Mouse (Mus musculus) heart, postnatal 25 days (tissue): Measurements from ENCODE around the gene Tff1. TPM values are rescaled to one million over a fixed set of nuclear protein-coding genes. Genes with fewer than 3 reads are reported as not detected.

ENCODE experiments used
- DNase-seq: peaks from one replicate; pipeline ENCODE4 v3.0.0; 2022; ENCODE audit warnings: low spot score
- intact Hi-C: fragments of 180-260 bp; cut with DNase I; formaldehyde crosslinking; loops from one replicate; pipeline ENCODE4 v1.15.1; 2025
- total RNA-seq, 2 experiments: library from RNA; stranded (reverse); gene quantifications; 2 replicates each; pipeline ENCODE4 v1.2.3; 2021

The Tff1 gene
- total RNA-seq, 2 experiments from 2014 or later, result not detected

GRCm38 (mm10) chr17:31160291-31160690, 4.8 kb downstream of the Tff1 start:
- intact Hi-C loops, result no loop called here

GRCm38 (mm10) chr17:31157921-31158320, 7.2 kb downstream of the Tff1 start:
- DNase-seq, result no peak
- intact Hi-C loops, result no loop called here

More at GRCm38 (mm10) chr17:31160291-31160690, 4.8 kb downstream of the Tff1 start:
- no peak for DNase-seq

- intact Hi-C loops, result no loop called here
Measured at GRCm38 (mm10) chr17:31153785-31154184, 11.3 kb downstream of the Tff1 start.

GRCm38 (mm10) chr17:31152966-31153499, 12.0 kb downstream of the Tff1 start:
- intact Hi-C loops, result no loop called here
- DNase-seq, result no peak

More at GRCm38 (mm10) chr17:31153785-31154184, 11.3 kb downstream of the Tff1 start:
- DNase-seq, result no peak

GRCm38 (mm10) chr17:31152512-31152911, 12.6 kb downstream of the Tff1 start:
- DNase-seq, result no peak
- intact Hi-C loops, result no loop called here

- intact Hi-C loops, result no loop called here
- no peak for DNase-seq
Measured at GRCm38 (mm10) chr17:31145998-31146397, 19.1 kb downstream of the Tff1 start.

GRCm38 (mm10) chr17:31144040-31145037, 20.7 kb downstream of the Tff1 start, which contains the start of gene Tff2:
Gene Tff2 (minus strand): TSS chr17:31144282.
- DNase-seq, result no peak
- intact Hi-C loops, result loop anchor here (5.0 kb wide), 1 partner anchor 348 kb away; no protein-coding TSS in a partner anchor

GRCm38 (mm10) chr17:31142116-31142515, 23.0 kb downstream of the Tff1 start:
- intact Hi-C loops, result loop anchor here (5.0 kb wide), 1 partner anchor 350 kb away; no protein-coding TSS in a partner anchor
- no peak for DNase-seq

GRCm38 (mm10) chr17:31138398-31138797, 26.7 kb downstream of the Tff1 start:
- no peak for DNase-seq
- intact Hi-C loops, result loop anchor here (2.0 to 5.0 kb wide), 3 partner anchors 48 to 204 kb away; no protein-coding TSS in a partner anchor

GRCm38 (mm10) chr17:31136821-31137220, 28.3 kb downstream of the Tff1 start:
- no peak for DNase-seq
- intact Hi-C loops, result loop anchor here (5.0 kb wide), 1 partner anchor 205 kb away; no protein-coding TSS in a partner anchor

- DNase-seq, result no peak
- intact Hi-C loops, result loop anchor here (5.0 kb wide), 1 partner anchor 206 kb away; no protein-coding TSS in a partner anchor
Measured at GRCm38 (mm10) chr17:31136291-31136690, 28.8 kb downstream of the Tff1 start.

- intact Hi-C loops, result loop anchor here (5.0 kb wide), 1 partner anchor 207 kb away; no protein-coding TSS in a partner anchor
- no peak for DNase-seq
Measured at GRCm38 (mm10) chr17:31134913-31135312, 30.2 kb downstream of the Tff1 start.

GRCm38 (mm10) chr17:31133776-31134175, 31.3 kb downstream of the Tff1 start:
- intact Hi-C loops, result no loop called here
- DNase-seq, result no peak

GRCm38 (mm10) chr17:31131269-31131821, 33.7 kb downstream of the Tff1 start:
- intact Hi-C loops, result no loop called here
- no peak for DNase-seq

GRCm38 (mm10) chr17:31129452-31129851, 35.6 kb downstream of the Tff1 start, which contains the start of gene Tff3:
Gene Tff3 (minus strand): TSS chr17:31129646.
- intact Hi-C loops, result no loop called here
- no peak for DNase-seq

- intact Hi-C loops, result no loop called here
- no peak for DNase-seq
Measured at GRCm38 (mm10) chr17:31128708-31129318, 36.3 kb downstream of the Tff1 start.

- intact Hi-C loops, result no loop called here
- no peak for DNase-seq
Measured at GRCm38 (mm10) chr17:31125548-31126266, 39.4 kb downstream of the Tff1 start.

GRCm38 (mm10) chr17:31121975-31122374, 43.1 kb downstream of the Tff1 start:
- intact Hi-C loops, result no loop called here

GRCm38 (mm10) chr17:31119429-31119828, 45.6 kb downstream of the Tff1 start:
- intact Hi-C loops, result loop anchor here (1.0 to 5.0 kb wide), 3 partner anchors 42 to 109 kb away; no protein-coding TSS in a partner anchor
- peak; percentile 35 for DNase-seq

More at GRCm38 (mm10) chr17:31121975-31122374, 43.1 kb downstream of the Tff1 start:
- no peak for DNase-seq
